Mouse (Mus musculus) adrenal gland (tissue): ENCODE data around the gene Dnajc22.
"Not testable (repeated sequence)": the region's sequence is repeated elsewhere in the genome, so short reads cannot be mapped to it uniquely, and the experiment has no call there.

Source experiments
- intact Hi-C: fragments of 180-260 bp; cut with DNase I; formaldehyde crosslinking; loops from one replicate; pipeline ENCODE4 v1.15.1; 2025
- long read RNA-seq, 2 experiments: library from polyadenylated mRNA; unstranded; transcript quantifications; one replicate each; pipeline ENCODE4 v2.0.0; 2020; ENCODE audit warnings: borderline replicate concordance in 1 of 2; ENCODE audit not compliant: insufficient replicate concordance in 1 of 2

The Dnajc22 gene
- long read RNA-seq, experiment 1, result 0 reads
- long read RNA-seq, experiment 2, result 0 reads

DNA sequence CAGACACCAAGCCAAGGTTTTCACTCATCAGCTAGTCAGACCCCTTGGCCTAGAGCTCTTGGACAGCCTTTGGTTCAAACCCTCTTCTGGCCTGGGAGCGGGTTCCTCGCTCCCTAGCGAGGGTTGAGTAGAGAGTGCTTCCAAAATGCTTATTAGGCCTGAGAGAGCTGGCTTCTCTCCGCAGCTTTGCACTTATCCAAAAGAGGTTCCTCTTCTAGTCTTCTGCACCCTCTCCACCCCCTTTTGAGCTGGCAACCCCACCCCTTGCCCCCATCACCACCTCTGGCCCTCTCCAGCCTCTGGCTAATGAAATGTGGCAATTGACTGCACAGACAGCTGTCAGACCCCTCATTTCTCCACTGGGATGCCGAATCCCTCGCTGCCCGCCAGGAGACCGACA, at the start of gene Dnajc22:
Gene Dnajc22 (plus strand): TSS at position 301 of the 400 bp plus-strand sequence.
- intact Hi-C loops, result no loop called here

DNA sequence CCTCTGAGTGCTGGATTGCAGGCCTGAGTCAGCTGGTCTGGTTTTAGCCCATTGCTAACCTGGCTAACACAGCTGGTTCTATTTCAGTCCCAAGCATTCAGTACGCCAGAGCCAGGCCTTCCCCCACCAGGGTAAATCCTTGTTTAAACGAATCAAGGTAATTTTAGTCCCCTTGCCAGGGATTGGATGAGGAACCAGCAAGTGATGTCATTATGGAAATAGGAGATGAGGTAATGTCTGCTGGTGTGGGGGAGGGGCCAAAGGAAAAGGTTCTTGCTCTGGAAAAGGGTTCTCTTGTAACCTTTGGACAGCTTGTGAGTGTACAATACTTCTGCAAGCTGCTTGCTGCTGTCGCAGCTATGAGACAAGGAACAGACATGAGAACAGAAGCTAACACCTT, 48.1 kb upstream of the Dnajc22 start:
- intact Hi-C loops, result no loop called here

DNA sequence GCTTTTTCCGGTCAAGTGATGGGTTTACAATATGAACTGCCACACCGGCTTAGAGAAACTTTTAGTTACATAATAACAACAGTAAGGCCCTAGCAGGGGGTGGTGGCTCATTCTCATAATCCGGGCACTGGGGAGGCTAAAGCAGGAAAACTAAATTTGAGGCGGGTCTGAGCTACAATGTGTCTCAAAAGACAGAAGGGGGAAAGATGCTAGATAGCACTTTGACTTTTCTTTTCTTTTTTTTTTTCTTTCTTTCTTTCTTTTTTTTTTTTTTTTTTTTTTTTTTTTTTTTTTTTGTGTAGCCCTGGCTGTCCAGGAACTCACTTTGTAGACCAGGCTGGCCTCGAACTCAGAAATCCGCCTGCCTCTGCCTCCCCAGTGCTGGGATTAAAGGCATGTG, 47.2 kb upstream of the Dnajc22 start:
- intact Hi-C loops, result not testable (repeated sequence)

DNA sequence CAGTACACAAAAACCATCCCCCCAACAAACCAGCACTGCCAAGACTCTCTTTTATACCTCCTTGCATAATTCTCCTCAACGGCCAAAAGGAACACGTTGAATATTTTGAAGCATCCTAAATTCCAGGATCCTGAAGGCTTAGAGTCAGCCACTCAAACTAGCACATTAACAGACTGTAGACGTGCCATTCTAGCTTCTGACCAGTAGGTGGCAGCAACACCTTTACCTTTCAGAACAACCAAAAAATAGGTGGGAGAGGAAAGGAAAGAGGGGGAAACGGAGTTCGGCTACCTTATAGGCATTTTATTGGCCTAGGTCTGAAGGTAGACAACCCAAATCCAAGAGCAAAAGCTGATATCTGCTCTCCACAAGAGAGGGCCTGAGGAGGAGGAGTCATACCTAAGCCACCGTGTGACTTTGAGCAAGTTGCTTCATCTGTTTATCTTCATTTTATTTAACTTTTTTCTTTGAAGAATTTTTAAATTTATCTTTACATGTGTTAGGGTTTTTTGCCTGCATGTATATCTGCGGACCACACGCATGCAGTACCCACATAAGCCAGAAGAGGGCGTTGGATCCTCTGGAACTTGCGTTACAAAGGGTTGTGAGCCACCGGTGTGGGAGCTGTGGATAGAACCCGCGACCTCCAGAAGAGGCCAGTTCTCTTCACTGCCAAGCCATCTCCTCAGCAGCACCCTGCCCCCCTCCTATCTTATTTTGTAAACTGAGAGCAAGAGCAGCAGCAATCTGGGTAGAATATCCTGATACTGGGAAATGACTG, 43.3 kb upstream of the Dnajc22 start:
- intact Hi-C loops, result loop anchor here (10.0 kb wide), 2 partner anchors 55 to 145 kb away; no protein-coding TSS in a partner anchor

DNA sequence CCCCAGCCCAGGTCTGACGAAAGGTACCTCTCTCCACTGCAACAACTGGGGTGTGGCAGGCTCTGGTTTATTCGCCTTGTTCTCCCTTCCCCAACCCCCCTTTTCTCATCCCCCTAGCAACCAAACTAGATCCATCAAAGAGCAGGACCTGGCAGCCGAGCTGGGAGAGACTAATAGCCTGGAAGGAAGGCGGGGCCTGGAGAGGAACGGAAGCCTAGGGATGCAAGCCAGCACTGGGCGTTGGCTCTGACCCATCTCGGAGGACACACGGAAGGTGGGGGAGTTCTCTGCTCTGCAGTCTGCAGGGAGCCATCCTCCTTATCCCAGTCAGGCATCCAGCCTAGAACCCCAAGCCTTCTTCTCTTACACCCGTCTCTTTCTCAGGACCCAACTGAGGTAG, 39.6 kb upstream of the Dnajc22 start:
- intact Hi-C loops, result loop anchor here (10.0 kb wide), 2 partner anchors 51 to 141 kb away; no protein-coding TSS in a partner anchor

DNA sequence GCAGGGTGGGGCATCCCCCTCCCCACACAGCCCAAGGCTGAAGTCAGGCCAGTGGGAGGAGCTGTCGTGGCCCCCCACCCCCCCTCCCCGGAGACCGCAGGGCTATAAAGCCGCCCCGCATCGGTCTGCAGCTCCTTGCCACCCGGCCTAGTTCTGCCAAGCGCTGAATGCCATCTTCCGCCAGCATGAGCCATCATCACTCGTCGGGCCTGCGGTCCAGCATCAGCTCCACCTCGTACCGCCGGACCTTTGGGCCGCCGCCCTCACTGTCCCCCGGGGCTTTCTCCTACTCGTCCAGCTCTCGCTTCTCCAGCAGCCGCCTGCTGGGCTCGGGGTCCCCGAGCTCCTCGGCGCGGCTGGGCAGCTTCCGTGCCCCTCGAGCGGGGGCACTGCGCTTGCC, 37.9 kb upstream of the Dnajc22 start, which contains the start of gene Prph:
Gene Prph (plus strand): TSS at position 135 of the 400 bp plus-strand sequence.
- intact Hi-C loops, result loop anchor here (5.0 to 10.0 kb wide), 3 partner anchors 33 to 140 kb away; no protein-coding TSS in a partner anchor

DNA sequence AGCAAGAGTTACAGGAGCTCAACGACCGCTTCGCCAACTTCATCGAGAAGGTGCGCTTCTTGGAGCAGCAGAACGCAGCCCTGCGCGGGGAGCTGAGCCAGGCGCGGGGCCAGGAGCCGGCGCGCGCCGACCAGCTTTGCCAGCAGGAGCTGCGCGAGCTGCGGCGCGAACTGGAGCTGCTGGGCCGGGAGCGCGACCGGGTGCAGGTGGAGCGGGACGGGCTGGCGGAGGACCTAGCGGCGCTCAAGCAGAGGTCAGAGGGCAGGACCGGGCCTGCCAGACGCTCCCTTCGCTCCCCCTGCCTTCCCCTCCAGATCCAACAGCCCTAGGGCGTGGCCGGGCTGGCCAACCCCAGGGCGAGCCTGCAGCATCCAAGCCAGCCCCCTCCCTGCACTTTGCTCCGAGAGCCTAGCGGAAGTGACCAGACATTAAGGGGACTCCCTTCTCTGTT, 37.4 kb upstream of the Dnajc22 start:
- intact Hi-C loops, result loop anchor here (5.0 to 10.0 kb wide), 3 partner anchors 33 to 139 kb away; no protein-coding TSS in a partner anchor

DNA sequence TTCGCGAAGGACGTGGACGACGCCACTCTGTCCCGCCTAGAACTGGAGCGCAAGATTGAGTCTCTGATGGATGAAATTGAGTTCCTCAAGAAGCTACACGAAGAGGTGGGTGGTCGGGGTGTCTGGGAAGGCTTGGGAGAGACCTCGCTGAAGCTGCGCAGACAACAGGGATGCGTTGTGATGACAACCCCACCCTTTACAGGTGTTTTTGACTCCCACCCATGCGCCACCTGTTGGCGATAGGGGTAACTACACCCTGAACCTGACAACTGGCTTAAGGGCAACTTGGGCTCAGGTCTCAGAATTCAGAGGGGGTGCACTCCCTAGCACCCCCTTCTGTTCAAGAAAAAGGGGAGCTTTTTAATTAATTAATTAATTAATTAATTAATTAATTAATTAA, 36.6 kb upstream of the Dnajc22 start:
- intact Hi-C loops, result loop anchor here (5.0 to 10.0 kb wide), 3 partner anchors 34 to 138 kb away; no protein-coding TSS in a partner anchor

DNA sequence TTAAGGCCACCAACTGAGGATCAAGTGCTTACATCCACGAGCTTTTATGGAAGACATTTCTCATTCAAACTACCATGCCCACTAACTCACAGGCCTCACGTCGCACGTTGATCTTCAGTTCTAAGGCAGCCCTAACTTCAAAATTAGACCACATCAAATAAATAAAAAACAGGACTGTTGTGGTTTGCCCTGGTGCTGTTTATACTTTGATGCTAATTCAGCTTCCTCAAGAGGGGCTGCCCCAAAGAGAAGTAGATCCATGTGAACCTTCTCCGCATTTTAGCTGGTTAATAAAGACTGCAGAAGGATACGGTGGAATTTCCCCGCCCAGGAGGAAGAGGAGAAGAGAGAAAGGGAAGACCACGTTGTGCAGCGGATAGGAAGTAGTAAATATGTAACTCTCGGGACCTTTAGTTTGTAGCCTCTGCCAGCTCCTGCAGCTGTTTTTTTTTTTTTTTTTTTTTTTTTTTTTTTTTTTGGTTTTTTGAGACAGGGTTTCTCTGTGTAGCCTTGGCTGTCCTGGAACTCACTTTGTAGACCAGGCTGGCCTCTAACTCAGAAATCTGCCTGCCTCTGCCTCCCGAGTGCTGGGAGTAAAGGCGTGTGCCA, 27.3 kb upstream of the Dnajc22 start:
- intact Hi-C loops, result no loop called here

DNA sequence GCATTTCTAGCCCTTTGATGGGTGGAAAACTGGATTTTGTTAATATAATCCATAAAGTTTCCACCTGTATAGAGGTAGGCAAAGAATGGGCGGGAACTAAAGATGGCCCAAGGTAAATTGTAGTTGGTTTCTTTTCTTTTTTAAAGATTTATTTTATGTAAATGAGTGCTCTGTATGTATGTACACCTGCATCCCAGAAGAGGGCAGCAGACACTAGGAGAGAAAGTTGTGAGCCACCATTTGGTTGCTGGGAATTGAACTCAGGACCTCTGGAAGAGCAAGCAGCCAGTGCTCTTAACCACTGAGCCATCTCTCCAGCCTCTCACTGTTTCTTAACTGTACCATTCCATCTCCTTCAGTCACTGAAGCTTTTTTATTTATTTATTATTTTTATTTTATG, 21.0 kb upstream of the Dnajc22 start:
- intact Hi-C loops, result no loop called here

DNA sequence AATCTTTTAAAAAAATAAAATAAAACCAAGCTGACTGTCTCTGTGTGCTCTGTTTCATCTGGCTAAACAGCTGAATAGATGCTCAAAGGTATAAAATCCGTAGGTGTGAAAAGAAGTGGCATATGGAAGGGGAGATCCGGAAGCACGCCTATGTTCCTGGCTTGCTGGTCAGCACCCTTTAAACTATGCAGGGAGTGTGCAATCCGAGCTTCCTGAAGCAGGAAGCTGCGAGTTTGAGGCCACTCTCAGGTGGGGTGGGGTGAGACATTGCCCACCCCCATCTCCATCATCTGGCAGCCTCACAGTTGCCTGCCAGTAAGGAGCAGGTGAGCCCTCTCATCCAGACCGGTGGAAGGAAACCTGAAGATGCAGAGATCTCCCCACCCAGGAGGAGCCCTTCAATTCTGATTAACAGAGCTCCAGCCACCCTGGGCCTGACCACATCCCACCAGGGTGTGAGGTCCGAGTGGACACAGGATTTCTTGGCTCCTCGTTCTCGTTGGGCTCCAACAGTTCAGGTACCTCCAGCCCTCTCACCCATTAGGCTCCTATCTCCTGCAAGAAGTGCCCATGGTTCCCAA, 18.9 kb upstream of the Dnajc22 start, which contains the start of gene Troap:
Gene Troap (plus strand): TSS at position 557 of the 581 bp plus-strand sequence.
- intact Hi-C loops, result no loop called here

DNA sequence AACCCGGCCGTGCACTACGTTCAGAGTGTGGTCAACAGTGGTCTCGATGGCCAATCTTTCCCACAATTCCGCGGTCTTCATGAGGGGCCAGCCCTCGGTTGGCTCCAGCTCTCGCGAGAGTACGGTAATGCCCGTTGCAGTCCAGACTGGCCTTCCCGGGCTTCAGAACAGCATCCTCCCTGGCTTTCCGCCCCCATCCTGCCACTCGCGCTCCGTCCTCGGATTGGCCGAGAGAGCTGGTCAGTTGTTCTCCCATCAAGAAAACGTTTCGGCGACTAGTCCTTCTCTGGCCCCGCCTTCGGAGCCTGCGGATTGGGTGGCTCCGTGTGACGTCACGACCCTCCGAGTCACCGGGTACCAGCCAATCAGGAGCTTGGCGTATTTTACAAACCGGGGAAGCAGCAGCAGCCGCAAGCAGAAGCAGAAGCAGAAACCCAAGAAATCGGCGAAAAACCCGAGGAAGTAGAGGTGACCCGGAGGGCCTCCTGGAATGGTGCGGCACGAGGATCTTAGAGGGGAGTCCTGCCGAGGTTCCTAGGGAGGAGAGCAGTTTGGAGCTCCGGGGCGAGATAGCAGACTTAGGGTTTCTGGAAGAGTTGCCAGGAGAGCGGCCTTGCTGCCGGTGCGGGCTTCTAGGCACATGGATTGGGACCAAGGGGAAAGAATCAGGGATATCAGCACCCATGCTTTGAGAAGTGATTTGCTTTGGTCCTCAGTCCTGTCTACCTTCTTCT, 18.2 kb upstream of the Dnajc22 start:
- intact Hi-C loops, result no loop called here

DNA sequence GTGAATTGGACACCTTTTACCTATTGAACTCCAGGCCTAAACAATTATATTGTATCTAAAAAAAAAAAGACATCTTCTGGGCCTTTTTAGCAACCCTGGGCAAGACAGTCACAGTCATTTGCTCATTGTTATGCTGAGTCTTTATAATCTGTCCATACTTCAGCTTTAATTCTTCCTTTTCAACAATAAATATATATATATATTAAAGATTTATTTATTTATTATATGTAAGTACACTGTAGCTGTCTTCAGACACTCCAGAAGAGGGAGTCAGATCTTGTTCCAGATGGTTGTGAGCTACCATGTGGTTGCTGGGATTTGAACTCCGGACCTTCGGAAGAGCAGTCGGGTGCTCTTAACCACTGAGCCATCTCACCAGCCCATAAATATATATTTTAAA, 17.0 kb upstream of the Dnajc22 start:
- intact Hi-C loops, result not testable (repeated sequence)

DNA sequence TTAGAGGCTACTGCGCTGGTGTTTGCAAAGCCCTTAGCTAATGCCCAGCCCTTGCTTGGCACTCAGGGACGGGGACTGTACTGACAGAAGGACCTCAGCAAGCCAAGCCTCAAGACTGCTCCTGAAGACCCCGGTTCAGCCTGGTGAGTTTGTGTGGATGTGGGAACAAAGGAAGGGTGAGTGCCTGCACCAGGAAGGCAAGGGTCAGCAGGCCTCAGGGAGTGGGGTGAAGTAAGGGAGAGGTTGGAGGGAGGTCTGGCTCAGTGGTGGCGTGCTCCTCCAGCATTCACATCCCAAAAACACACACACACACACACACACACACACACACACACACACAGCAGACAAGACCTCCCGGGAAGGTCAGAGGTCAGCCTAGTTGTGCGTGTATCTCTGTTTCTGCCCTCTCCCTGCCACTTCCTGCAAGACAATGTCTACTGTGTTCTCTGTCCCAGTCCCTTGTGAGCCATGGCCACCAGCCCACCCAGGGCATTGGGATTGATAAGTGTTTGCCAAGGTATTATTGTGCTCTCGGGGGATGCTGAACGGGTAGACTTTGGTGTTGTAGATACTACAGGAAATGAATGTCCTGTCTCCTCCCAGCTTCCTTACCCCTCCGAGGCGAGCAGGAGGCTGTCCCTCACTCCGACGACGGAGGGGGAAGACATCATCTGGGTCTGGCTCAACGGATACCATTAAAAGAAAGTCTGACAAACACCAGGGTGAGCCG, 14.6 kb upstream of the Dnajc22 start:
- intact Hi-C loops, result no loop called here

DNA sequence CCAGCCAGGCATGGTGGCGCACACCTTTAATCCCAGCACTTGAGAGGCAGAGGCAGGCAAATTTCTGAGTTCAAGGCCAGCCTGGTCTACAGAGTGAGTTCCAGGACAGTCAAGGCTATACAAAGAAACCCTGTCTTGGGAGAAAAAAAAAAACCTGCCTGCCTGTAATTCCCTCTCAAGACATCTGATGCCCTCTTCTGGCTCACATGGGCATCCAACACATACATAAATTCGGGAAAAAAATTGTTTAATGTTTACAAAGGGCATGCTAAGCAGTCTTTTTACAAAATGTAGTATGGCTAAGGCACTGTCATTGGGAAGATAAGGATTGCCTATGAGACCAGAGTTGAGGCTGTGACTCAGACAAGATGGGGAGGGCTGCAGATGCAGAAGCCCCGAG, 13.2 kb upstream of the Dnajc22 start:
- intact Hi-C loops, result loop anchor here (10.0 kb wide), 1 partner anchor 125 kb away; no protein-coding TSS in a partner anchor

DNA sequence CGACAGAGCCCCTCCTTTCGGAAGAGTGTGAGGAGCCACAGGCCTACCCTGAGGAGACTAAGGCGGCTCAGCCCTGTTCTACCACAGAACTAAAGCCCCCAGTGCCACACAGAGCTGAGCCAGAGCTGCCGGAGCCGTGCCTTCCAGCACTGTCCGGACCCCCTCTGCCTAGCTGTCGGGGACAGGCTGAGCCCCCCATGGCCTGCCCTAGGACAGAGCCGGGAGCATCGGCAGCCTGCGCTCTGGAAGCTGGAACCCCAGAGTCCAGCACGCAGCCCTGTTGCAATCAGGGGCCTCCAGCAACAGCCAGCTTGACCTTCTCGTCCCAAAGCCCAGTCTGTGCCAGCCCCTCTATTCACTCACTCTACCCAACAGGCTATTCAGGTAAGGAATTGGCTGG, 10.6 kb upstream of the Dnajc22 start:
- intact Hi-C loops, result loop anchor here (10.0 kb wide), 1 partner anchor 122 kb away; no protein-coding TSS in a partner anchor

DNA sequence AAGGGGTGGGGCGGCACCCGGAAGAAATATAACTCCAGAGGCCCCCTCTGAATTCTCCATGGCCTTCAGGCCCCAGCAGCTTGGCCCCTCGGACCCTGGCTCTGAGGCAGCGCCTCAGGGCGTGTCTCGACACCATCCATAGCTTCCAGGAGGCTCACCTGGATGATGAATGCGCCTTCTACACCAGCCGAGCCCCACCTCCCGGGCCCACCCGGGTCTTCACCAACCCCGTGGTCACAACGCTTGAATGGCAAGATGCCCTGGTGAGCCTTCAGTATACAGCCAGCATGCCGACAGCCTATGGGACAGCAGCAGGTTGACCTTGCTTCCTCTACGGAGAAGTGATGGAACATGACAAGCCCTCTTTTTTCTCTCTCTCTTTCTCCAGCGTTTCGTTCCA, 10.1 kb upstream of the Dnajc22 start:
- intact Hi-C loops, result loop anchor here (10.0 kb wide), 1 partner anchor 122 kb away; no protein-coding TSS in a partner anchor

DNA sequence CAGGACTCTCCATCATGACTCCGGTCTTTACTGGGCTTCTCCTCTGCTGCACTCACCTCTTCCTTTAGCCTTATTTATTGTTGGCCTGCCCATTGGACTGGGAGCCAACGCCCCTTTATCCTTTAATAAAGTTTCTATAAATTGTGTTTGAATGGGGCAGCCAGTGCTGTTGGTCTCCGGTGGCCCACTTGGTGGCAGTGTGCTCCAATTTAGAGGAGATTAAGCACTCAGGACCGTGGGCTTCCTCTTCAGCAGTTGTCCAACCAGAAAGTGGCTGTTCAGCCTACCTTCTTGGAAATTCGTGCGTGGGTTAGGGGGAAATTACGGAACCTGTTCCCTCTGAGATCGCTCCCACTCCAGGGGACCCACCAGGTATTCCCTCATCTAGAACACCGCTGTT, 9.7 kb upstream of the Dnajc22 start:
- intact Hi-C loops, result loop anchor here (10.0 kb wide), 1 partner anchor 122 kb away; no protein-coding TSS in a partner anchor

DNA sequence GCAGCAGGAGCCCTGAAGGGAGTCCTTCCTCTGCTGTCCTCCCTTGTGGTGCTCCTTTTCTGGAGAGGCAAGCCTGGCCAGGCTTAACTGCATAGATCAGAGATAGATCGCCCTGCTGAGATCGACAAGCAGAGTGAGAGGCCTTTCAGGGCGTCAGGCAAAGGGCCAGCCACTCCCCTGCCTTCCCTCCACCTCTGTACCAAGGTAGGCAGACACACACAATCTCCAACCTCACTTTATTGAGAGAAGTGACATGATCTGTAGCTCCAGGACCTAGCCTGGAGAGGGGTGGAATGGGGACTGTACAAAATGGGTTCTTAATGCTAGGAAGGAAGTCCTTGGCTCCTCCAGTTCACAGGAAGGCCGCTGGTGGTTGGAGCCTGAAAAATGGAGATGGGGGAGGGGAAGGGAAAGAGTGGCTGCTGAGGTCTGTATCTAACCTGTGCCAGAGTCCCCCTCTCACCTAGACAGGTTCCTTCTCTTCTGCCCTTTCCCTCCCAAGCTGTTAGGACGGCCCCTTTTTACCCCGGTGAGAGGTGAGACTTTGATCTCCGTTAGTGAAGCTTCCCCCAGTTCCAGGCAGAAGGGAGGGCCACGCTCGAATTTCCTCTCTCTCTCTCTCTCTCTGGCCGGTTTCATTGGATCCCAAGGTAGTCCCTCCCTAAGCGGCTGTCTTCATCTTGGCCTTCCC, 9.0 kb upstream of the Dnajc22 start:
- intact Hi-C loops, result loop anchor here (10.0 kb wide), 1 partner anchor 121 kb away; no protein-coding TSS in a partner anchor
